Mouse (Mus musculus) urinary bladder, postnatal 25 days (tissue): ENCODE data around the gene Trim59.

Experiments used
- DNase-seq: peaks from one replicate; pipeline ENCODE4 v3.0.0; 2022; ENCODE audit warnings: low spot score

Trim59 gene

GRCm38 (mm10) chr3:69005338-69006245 lies 39.0 kb downstream of the Trim59 start:
- DNase-seq, result peak; percentile 31

- peak; percentile 92 for DNase-seq
These were observed 39.9 kb downstream of the Trim59 start, which contains the start of the genes Ift80 and Smc4 for GRCm38 (mm10) chr3:69004437-69005337. Gene Ift80, minus strand, starts transcription at chr3:69004570. Gene Smc4, plus strand, starts transcription at chr3:69004738.

GRCm38 (mm10) chr3:69004055-69004436 lies 40.5 kb downstream of the Trim59 start:
- DNase-seq, result no peak

DNA sequence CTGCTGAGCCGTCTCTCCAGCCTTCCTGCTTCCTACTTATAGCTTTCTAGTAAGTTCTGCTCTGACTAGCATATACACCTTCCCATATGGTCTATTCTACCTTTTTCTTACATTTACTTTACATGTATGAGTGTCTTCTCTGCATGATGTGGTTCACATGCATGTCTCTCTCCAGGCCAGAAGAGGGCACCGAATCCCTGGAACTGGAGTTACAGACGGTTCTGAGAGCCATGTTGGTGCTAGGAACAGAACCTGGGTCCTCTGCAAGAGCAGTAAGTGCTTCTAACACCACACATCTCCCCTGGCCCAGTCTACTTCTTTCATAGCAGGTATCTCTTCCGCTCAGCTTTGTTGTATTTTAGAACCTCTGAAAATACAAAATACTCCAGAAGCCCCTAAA lies 41.8 kb downstream of the Trim59 start:
- DNase-seq, result no peak

DNA sequence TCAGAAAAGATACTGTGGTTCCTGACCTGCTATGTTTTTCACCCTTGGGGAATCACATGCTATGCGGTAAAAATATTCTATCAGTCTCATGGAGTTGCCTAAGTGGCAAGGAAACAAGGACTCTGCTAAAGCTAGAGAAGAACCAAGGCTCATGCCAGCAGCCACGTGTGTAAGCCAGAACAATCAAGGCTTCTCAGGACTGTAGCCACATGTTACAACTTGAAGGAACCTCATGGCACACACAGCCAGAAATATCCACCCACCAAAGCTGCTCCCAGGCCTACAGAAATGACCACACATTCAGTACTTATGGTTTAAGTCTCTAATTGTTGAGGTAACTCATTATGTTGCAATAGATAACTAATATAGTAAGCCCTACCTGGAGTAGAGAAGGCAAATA lies 58.0 kb downstream of the Trim59 start:
- DNase-seq, result no peak
